Mouse (Mus musculus): Measurements from ENCODE around the gene Pax4.

Pax4 gene

DNA sequence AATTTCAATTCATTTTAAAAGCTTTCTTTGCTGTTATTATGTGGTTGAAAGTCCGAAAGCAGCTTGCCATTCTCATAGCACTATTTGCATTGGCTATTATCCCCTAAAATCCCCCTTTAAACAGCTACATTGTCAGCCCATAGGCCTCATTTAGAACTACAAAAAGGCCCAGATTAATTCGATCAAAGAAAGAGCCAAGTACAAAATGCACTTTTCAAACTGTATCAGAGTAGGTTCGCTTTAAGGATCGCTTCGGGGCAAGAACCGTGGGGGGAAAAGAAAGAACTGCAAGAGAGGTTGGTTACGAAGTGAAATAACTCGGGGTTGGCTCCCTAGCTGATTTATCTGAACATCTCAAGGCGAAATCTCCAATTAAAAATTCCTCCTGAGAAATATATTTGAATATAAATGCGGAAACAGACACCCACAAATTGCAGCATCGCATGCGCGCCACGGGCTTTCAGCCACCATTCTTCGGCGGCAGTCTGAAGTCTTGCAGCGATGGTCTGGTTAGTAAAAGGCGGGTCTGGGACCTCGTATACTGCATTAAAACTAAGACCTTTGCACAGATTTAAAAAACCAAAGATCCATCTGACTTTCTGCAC is 52.2 kb downstream of the Pax4 start:
- DNase-seq (ENCODE audit: low read depth), result no peak

- DNase-seq (ENCODE audit: low read depth), result no peak
Measured at GRCm38 (mm10) chr6:28396051-28396852, 52.9 kb downstream of the Pax4 start.
